10 mouse cellular contexts compared by ENCODE assay signal in genomic region chr7:142425641-142426213, GRCm38 (mm10). TPM values are rescaled to one million over a fixed set of nuclear protein-coding genes. Genes with fewer than 3 reads are reported as not detected.
DNase-seq lines count a peak whose midpoint lies in the region; ATAC-seq lines count a peak whose summit lies in the region.
"Had no signal": no experiment of that assay in that cellular context is flagged by ENCODE, and none has a peak within 500 bp of the region (broad histone marks: within the 10 kb centered on the region; RNA-seq: fewer than 3 reads in every experiment).

No protein-coding gene starts in this region.

- H3K9me3 ChIP-seq in kidney, embryonic 15.5 days (replicated peaks): no peaks in the 10 kb centered on the region
- no peaks in the 10 kb centered on the region for H3K9me3 ChIP-seq in hindbrain, embryonic 11.5 days (ENCODE audit: control insufficient read depth, low read length)

- H3K4me1 ChIP-seq in kidney, embryonic 15.5 days: peaks cover 34% of the 10 kb centered on the region
- no peaks in the 10 kb centered on the region for H3K4me1 ChIP-seq in hindbrain, embryonic 11.5 days (replicated peaks; ENCODE audit: control insufficient read depth, insufficient read depth, low read length)

- no peak overlapping the region for H3K4me3 ChIP-seq in kidney, embryonic 15.5 days (replicated peaks)
- H3K4me3 ChIP-seq in hindbrain, embryonic 11.5 days (ENCODE audit: low read depth, low read length): no peak overlapping the region

- no peak overlapping the region for H3K27ac ChIP-seq in kidney, embryonic 15.5 days
- H3K27ac ChIP-seq in hindbrain, embryonic 11.5 days (ENCODE audit: low read depth, low read length): no peak overlapping the region

- WGBS in kidney, embryonic 15.5 days: 32% methylated on average over 11 of the region's 11 CpGs
- WGBS in hindbrain, embryonic 11.5 days: 57% methylated on average over 11 of the region's 11 CpGs

- H3K36me3 ChIP-seq in kidney, embryonic 15.5 days: no peaks in the 10 kb centered on the region
- H3K36me3 ChIP-seq in hindbrain, embryonic 11.5 days (ENCODE audit: control insufficient read depth, insufficient read depth, low read length): no peaks in the 10 kb centered on the region

- ATAC-seq in CD4-positive, CD25-positive, alpha-beta regulatory T cell, adult 4 months: no peak
- ATAC-seq in kidney, embryonic 15.5 days (replicated peaks; ENCODE audit: low FRiP score): peak; percentile 65
- ATAC-seq in hindbrain, embryonic 11.5 days (ENCODE audit: low FRiP score): no peak
- ATAC-seq in erythroid progenitor cell, adult 5-6 weeks (replicated peaks; ENCODE audit: low FRiP score, poor library complexity, severe bottlenecking): no peak

- no peak overlapping the region for H3K9ac ChIP-seq in kidney, embryonic 15.5 days
- no peak overlapping the region for H3K9ac ChIP-seq in hindbrain, embryonic 11.5 days (ENCODE audit: low read depth, low read length)

- peak; percentile 33 for DNase-seq in CD4-positive, CD25-positive, alpha-beta regulatory T cell, adult 2 months (ENCODE audit: low read depth, low spot score)
- peak; percentile 48 for DNase-seq in kidney, adult 18-20 months
- DNase-seq in kidney, adult 11 months: no peak
- peak; percentile 56 for DNase-seq in MN1 (ENCODE audit: low spot score)
- DNase-seq in hindbrain, embryonic 11.5 days (ENCODE audit: low spot score): no peak
- DNase-seq: right cerebral cortex, postnatal 25 days had no signal

- H3K27me3 ChIP-seq in kidney, embryonic 15.5 days: no peaks in the 10 kb centered on the region
- H3K27me3 ChIP-seq in hindbrain, embryonic 11.5 days (ENCODE audit: control insufficient read depth, insufficient read depth, low read length): no peaks in the 10 kb centered on the region

- H3K4me2 ChIP-seq in kidney, embryonic 15.5 days: peak overlapping the region; percentile 13; the same call in 1 of the 2 replicates
- H3K4me2 ChIP-seq in hindbrain, embryonic 11.5 days (replicated peaks; ENCODE audit: low read depth, low read length): no peak overlapping the region

RNA-seq across cellular contexts. Expression of gene Syt8, which starts 8.9 kb away (rescaled TPM):
- not detected for polyA plus RNA-seq in CD4-positive, CD25-positive, alpha-beta regulatory T cell, adult 4 months (2017; shearing (Covaris generic))
- polyA plus RNA-seq in kidney, embryonic 15.5 days (2015; fragmentation: Nextera tagmentation; extraction: Ambion mirVana): 0.62 and 1.3 TPM in 2 replicates
- polyA plus RNA-seq in hindbrain, embryonic 11.5 days (2014; fragmentation: Nextera tagmentation; extraction: Ambion mirVana): not detected in 2 replicates
- total RNA-seq in erythroid progenitor cell, adult 5-6 weeks (2015; ENCODE audit: low replicate concordance): not detected in 2 replicates
- total RNA-seq in erythroid progenitor cell, adult 5-6 weeks (2017; ENCODE audit: low replicate concordance): not detected in 2 replicates

RNA-seq across cellular contexts. Expression of gene Tnni2, which starts 15.9 kb away (rescaled TPM):
- not detected for polyA plus RNA-seq in CD4-positive, CD25-positive, alpha-beta regulatory T cell, adult 4 months (2017; shearing (Covaris generic))
- polyA plus RNA-seq in kidney, embryonic 15.5 days (2015; fragmentation: Nextera tagmentation; extraction: Ambion mirVana): 19.0 and 45.8 TPM in 2 replicates
- polyA plus RNA-seq in hindbrain, embryonic 11.5 days (2014; fragmentation: Nextera tagmentation; extraction: Ambion mirVana): 1.4 and 1.7 TPM in 2 replicates
- total RNA-seq in erythroid progenitor cell, adult 5-6 weeks (2015; ENCODE audit: low replicate concordance): not detected in 2 replicates
- total RNA-seq in erythroid progenitor cell, adult 5-6 weeks (2017; ENCODE audit: low replicate concordance): not detected in 2 replicates

RNA-seq across cellular contexts. Expression of gene Lsp1, which starts 34.9 kb away (rescaled TPM):
- polyA plus RNA-seq in CD4-positive, CD25-positive, alpha-beta regulatory T cell, adult 4 months (2017; shearing (Covaris generic)): 1,000 to 10,000 TPM; 1,098 to 1,582 TPM
- polyA plus RNA-seq in kidney, embryonic 15.5 days (2015; fragmentation: Nextera tagmentation; extraction: Ambion mirVana): 115 and 139 TPM in 2 replicates
- 16.1 and 18.7 TPM in 2 replicates for polyA plus RNA-seq in hindbrain, embryonic 11.5 days (2014; fragmentation: Nextera tagmentation; extraction: Ambion mirVana)
- total RNA-seq in erythroid progenitor cell, adult 5-6 weeks (2015; ENCODE audit: low replicate concordance): 88.0 and 115 TPM in 2 replicates
- total RNA-seq in erythroid progenitor cell, adult 5-6 weeks (2017; ENCODE audit: low replicate concordance): 64.5 and 76.5 TPM in 2 replicates

RNA-seq across cellular contexts. Expression of gene Ctsd, which starts 37.9 kb away (rescaled TPM):
- polyA plus RNA-seq in CD4-positive, CD25-positive, alpha-beta regulatory T cell, adult 4 months (2017; shearing (Covaris generic)): 100 to 1,000 TPM; 277 to 325 TPM
- 294 and 312 TPM in 2 replicates for polyA plus RNA-seq in kidney, embryonic 15.5 days (2015; fragmentation: Nextera tagmentation; extraction: Ambion mirVana)
- 168 and 200 TPM in 2 replicates for polyA plus RNA-seq in hindbrain, embryonic 11.5 days (2014; fragmentation: Nextera tagmentation; extraction: Ambion mirVana)
- total RNA-seq in erythroid progenitor cell, adult 5-6 weeks (2015; ENCODE audit: low replicate concordance): 207 and 227 TPM in 2 replicates
- 161 and 184 TPM in 2 replicates for total RNA-seq in erythroid progenitor cell, adult 5-6 weeks (2017; ENCODE audit: low replicate concordance)

RNA-seq across cellular contexts. Expression of gene Gm49369, which starts 43.3 kb away (rescaled TPM):
- not detected for polyA plus RNA-seq in CD4-positive, CD25-positive, alpha-beta regulatory T cell, adult 4 months (2017; shearing (Covaris generic))
- polyA plus RNA-seq in kidney, embryonic 15.5 days (2015; fragmentation: Nextera tagmentation; extraction: Ambion mirVana): 1.2 and 2.5 TPM in 2 replicates
- not detected in 2 replicates for polyA plus RNA-seq in hindbrain, embryonic 11.5 days (2014; fragmentation: Nextera tagmentation; extraction: Ambion mirVana)
- not detected in 2 replicates for total RNA-seq in erythroid progenitor cell, adult 5-6 weeks (2015; ENCODE audit: low replicate concordance)
- total RNA-seq in erythroid progenitor cell, adult 5-6 weeks (2017; ENCODE audit: low replicate concordance): 143 and 216 TPM in 2 replicates
- polyA plus RNA-seq: intestine, embryonic 14.5 days had no signal

Comparison
In these comparisons a context has a peak if more than half of its experiments do, and no peak if none do; other contexts are left out.
1. DNase-seq: peak in CD4-positive, CD25-positive, alpha-beta regulatory T cell, adult 2 months (single experiment), kidney, adult 18-20 months (single experiment) and MN1 (single experiment); none in kidney, adult 11 months (single experiment) and hindbrain, embryonic 11.5 days (single experiment).